Mouse (Mus musculus) inflammation-experienced regulatory T-cells (primary cell): ENCODE data around the gene Ubqln3. TPM values are rescaled to one million over a fixed set of nuclear protein-coding genes. Genes with fewer than 3 reads are reported as not detected.

Source experiments
- polyA plus RNA-seq, 2 experiments: library from polyadenylated mRNA; unstranded; fragments of 100-300 nt; shearing (Covaris generic); gene quantifications; one replicate each; pipeline ENCODE4 v1.2.1; 2017

Ubqln3 gene
- not detected for polyA plus RNA-seq

DNA sequence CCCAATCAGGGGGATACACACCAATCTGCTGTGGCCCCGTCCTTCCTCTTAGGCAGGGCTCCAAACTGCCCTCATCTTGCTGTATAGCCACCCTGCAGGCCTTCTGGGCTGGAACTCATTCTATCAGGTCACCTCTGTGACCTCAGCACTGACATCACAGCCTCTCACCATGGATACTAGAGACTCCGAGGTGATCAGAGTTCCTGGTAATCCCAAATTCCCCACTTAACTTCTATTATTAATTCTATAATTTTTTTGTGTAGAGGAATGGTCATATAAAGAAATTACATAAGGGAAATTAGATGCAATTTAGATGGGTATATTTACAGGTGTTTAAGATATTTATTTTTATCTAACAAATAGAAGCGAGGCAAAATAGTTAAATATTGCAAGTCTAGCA, at the start of gene Ubqln3:
TSS of gene Ubqln3 (minus strand) at position 101 of the 400 bp plus-strand sequence.

DNA sequence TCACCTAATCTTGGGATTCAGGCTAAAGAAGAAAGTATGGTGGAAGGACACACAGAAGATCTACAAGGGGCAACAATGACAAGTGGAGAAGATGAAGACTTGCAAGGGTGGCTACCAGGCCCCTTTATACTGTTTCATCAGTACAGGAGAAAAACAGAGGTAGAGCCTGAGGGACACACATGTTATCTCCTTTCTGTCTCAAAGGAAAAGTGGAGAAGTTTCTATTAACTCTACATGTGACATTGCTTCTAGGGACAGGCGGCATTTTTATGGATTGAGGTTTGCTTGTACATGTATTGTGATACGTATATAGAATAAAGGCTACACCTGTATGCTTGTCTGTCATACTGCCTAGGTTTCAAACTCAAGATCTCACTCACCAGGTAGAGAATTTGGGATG, 40.2 kb upstream of the Ubqln3 start, which contains the start of gene Olfr648:
TSS of gene Olfr648 (minus strand) at position 101 of the 400 bp plus-strand sequence.

GRCm38 (mm10) chr7:104150456-104150855, 7.4 kb upstream of the Ubqln3 start, which contains the start of gene Ubqlnl:
Ubqlnl (minus strand) TSS chr7:104150556.

GRCm38 (mm10) chr7:104137305-104137704, 5.8 kb downstream of the Ubqln3 start, which contains the start of gene Olfr643:
Olfr643 (minus strand) TSS chr7:104137405.

DNA sequence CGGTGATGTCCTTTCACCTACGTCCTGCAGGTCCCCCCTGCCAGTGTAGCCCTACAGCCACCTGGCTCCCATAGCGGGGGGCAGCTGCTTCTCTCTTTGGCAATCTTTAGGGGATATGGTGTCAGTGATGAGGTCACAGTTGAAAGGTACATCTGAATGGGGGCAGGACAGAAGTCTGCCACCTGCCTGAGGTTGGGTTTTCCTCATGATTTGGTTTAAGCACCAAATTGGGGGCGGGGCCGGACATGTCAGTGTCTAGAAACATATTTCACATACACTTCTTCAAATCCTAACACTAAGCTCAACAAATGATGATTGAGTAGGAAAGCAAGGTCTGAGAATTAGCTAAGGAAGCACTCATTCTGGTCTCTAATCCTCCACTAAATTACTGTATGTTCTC, 13.4 kb downstream of the Ubqln3 start, which contains the start of gene Ubqln5:
TSS of gene Ubqln5 (minus strand) at position 101 of the 400 bp plus-strand sequence.

DNA sequence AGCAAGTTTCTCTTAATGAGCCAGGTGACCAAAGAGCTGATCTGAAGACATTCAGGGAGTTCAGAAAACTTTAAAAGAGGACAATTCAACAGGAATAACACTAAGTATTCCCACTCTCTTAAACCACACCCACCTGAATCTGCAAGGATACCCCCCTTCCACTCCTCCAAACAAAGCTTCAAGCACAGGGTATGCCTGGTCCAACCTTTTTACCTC, 38.4 kb downstream of the Ubqln3 start, which contains the start of gene Olfr646:
TSS of gene Olfr646 (plus strand) at position 117 of the 216 bp plus-strand sequence.

Other genes starting within 250 kb of the Ubqln3 start
- under 1 TPM; 0.05 to 0.42 TPM for gene Olfr64, start 248.8 kb downstream of the Ubqln3 start, polyA plus RNA-seq
- not detected for gene Olfr65, start 239.8 kb downstream of the Ubqln3 start, polyA plus RNA-seq
- gene Olfr631, start 214.5 kb downstream of the Ubqln3 start, polyA plus RNA-seq = not detected
- not detected for gene Olfr632, start 208.9 kb downstream of the Ubqln3 start, polyA plus RNA-seq
- not detected for gene Olfr633, start 198.8 kb downstream of the Ubqln3 start, polyA plus RNA-seq
- gene Olfr635, start 172.1 kb downstream of the Ubqln3 start, polyA plus RNA-seq = under 1 TPM; 0.06 to 0.16 TPM
- not detected for gene Olfr638, start 144.5 kb downstream of the Ubqln3 start, polyA plus RNA-seq
- gene Olfr639, start 126.0 kb downstream of the Ubqln3 start, polyA plus RNA-seq = under 1 TPM; 0.04 to 0.12 TPM
- not detected for gene Olfr640, start 117.7 kb downstream of the Ubqln3 start, polyA plus RNA-seq
- not detected for gene Olfr641, start 107.8 kb downstream of the Ubqln3 start, polyA plus RNA-seq
- under 1 TPM in 1 of 2 experiments, not detected in 1; 0.06 TPM for gene Olfr642, start 90.6 kb downstream of the Ubqln3 start, polyA plus RNA-seq
- gene 4930516K23Rik, start 81.8 kb downstream of the Ubqln3 start, polyA plus RNA-seq = under 1 TPM; 0.05 to 0.47 TPM
- gene Olfr644, start 71.4 kb downstream of the Ubqln3 start, polyA plus RNA-seq = under 1 TPM in 1 of 2 experiments, not detected in 1; 0.17 TPM
- under 1 TPM in 1 of 2 experiments, not detected in 1; 0.29 TPM for gene Olfr645, start 57.8 kb downstream of the Ubqln3 start, polyA plus RNA-seq
- under 1 TPM in 1 of 2 experiments, not detected in 1; 0.31 TPM for gene Olfr646, start 38.4 kb downstream of the Ubqln3 start, polyA plus RNA-seq
- not detected for gene Ubqln5, start 13.5 kb downstream of the Ubqln3 start, polyA plus RNA-seq
- not detected for gene Olfr643, start 5.9 kb downstream of the Ubqln3 start, polyA plus RNA-seq
- not detected for gene Ubqlnl, start 7.3 kb upstream of the Ubqln3 start, polyA plus RNA-seq
- gene Olfm5, start 21.6 kb upstream of the Ubqln3 start, polyA plus RNA-seq = under 1 TPM in 1 of 2 experiments, not detected in 1; 0.07 TPM
- under 1 TPM in 1 of 2 experiments, not detected in 1; 0.10 TPM for gene Olfr648, start 40.1 kb upstream of the Ubqln3 start, polyA plus RNA-seq
- not detected for gene Olfr649, start 52.7 kb upstream of the Ubqln3 start, polyA plus RNA-seq
- 1 to 10 TPM; 2.7 to 3.6 TPM for gene Trim6, start 75.5 kb upstream of the Ubqln3 start, polyA plus RNA-seq
- 10 to 100 TPM; 41.8 to 55.6 TPM for gene Trim34a, start 101.2 kb upstream of the Ubqln3 start, polyA plus RNA-seq
- gene Trim5, start 144.8 kb upstream of the Ubqln3 start, polyA plus RNA-seq = 10 to 100 TPM; 25.7 to 25.9 TPM
- gene Trim12a, start 172.2 kb upstream of the Ubqln3 start, polyA plus RNA-seq = 100 to 1,000 TPM; 128 to 154 TPM
- 1 to 10 TPM; 1.5 to 2.2 TPM for gene Trim34b, start 186.2 kb upstream of the Ubqln3 start, polyA plus RNA-seq
- 10 to 100 TPM; 19.3 to 21.5 TPM for gene Trim12c, start 210.1 kb upstream of the Ubqln3 start, polyA plus RNA-seq
- 1 to 10 TPM in 1 of 2 experiments, under 1 TPM in 1; 0.69 to 1.5 TPM for gene Trim30b, start 226.6 kb upstream of the Ubqln3 start, polyA plus RNA-seq